Mouse (Mus musculus): ENCODE data around the gene Rfc1. TPM values are rescaled to one million over a fixed set of nuclear protein-coding genes. Genes with fewer than 3 reads are reported as not detected.

Gene Rfc1
- total RNA-seq, 2 experiments from 2014 or later: 28.0 to 30.8 TPM

GRCm38 (mm10) chr5:65213321-65213720 is 122.1 kb downstream of the Rfc1 start:
- DNase-seq (ENCODE audit: low spot score in 2 of 2): no peak

Other genes starting within 250 kb of the Rfc1 start
- gene Tmem156, start 243.5 kb downstream of the Rfc1 start, total RNA-seq (2021): under 1 TPM; 0.37 to 0.53 TPM
- gene Klhl5, start 228.1 kb downstream of the Rfc1 start, total RNA-seq (2021): 10 to 100 TPM; 49.7 to 50.7 TPM
- 10 to 100 TPM; 16.6 to 21.9 TPM for gene Wdr19, start 136.0 kb downstream of the Rfc1 start, total RNA-seq (2021)
- under 1 TPM; 0.62 to 0.81 TPM for gene Klb, start 12.6 kb upstream of the Rfc1 start, total RNA-seq (2021)
- gene Rpl9, start 55.8 kb upstream of the Rfc1 start, total RNA-seq (2021): 100 to 1,000 TPM; 742 to 758 TPM
- 10 to 100 TPM; 26.7 to 27.5 TPM for gene Lias, start 55.8 kb upstream of the Rfc1 start, total RNA-seq (2021)
- 10 to 100 TPM; 30.1 to 33.5 TPM for gene Ugdh, start 100.3 kb upstream of the Rfc1 start, total RNA-seq (2021)
- not detected for gene Gm43552, start 157.2 kb upstream of the Rfc1 start, total RNA-seq (2021)
- 100 to 1,000 TPM; 160 to 166 TPM for gene Smim14, start 201.5 kb upstream of the Rfc1 start, total RNA-seq (2021)
- gene Ube2k, start 201.6 kb upstream of the Rfc1 start, total RNA-seq (2021): 100 to 1,000 TPM; 120 to 128 TPM